Mouse (Mus musculus) right cerebral cortex, postnatal 25 days (tissue): ENCODE measurements around the gene Foxb2.
"Not testable (repeated sequence)": the region's sequence is repeated elsewhere in the genome, so short reads cannot be mapped to it uniquely, and the experiment has no call there.

ENCODE experiments used
- DNase-seq: peaks from one replicate; pipeline ENCODE4 v3.0.0; 2022

Gene Foxb2

GRCm38 (mm10) chr19:16873221-16873861 is at the start of gene Foxb2:
Gene Foxb2 (minus strand): TSS chr19:16873805.
- no peak for DNase-seq

DNA sequence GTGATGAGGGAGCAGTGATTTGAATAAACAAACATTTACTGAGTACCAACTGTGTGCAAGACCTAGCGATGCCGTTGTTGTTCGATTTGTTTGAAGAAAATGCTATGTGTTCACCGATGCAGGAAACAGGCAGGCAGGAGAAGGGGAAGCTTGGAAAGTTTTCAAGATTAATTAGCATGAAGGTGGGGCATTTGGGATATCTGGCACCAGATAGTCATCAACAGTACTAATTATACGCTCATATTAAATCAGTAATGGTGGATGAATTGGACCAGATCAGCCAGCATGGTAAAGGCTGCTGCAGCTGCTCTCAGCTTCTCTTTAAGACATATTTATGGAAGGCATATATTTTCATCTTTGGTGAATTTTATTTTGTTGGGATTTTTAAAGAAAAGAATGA is 37.9 kb upstream of the Foxb2 start:
- DNase-seq: no peak

GRCm38 (mm10) chr19:16903106-16903505 is 29.5 kb upstream of the Foxb2 start:
- DNase-seq: no peak

- DNase-seq: no peak
These were observed 26.1 kb upstream of the Foxb2 start for GRCm38 (mm10) chr19:16899716-16900115.

DNA sequence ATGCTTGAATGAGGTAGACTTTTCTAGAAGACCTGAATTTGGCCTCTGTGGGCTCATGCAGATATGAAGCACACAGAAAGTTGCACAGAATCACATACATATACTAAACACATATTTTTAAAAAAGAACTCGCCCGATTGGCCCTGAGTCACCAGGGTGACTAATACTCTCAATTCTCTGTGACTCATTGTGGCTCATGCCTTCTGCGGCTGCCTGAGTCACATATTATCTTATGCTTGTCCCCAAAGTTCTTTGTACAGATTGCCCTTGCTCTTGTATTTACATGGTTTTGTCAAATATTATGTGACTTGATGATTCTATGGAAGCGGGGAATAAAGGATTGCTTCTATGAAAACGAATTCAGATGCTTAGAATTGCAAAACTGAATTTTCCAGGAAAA is 25.0 kb upstream of the Foxb2 start:
- no peak for DNase-seq

- no peak for DNase-seq
These were observed 2.8 kb upstream of the Foxb2 start for GRCm38 (mm10) chr19:16876458-16876770.

DNA sequence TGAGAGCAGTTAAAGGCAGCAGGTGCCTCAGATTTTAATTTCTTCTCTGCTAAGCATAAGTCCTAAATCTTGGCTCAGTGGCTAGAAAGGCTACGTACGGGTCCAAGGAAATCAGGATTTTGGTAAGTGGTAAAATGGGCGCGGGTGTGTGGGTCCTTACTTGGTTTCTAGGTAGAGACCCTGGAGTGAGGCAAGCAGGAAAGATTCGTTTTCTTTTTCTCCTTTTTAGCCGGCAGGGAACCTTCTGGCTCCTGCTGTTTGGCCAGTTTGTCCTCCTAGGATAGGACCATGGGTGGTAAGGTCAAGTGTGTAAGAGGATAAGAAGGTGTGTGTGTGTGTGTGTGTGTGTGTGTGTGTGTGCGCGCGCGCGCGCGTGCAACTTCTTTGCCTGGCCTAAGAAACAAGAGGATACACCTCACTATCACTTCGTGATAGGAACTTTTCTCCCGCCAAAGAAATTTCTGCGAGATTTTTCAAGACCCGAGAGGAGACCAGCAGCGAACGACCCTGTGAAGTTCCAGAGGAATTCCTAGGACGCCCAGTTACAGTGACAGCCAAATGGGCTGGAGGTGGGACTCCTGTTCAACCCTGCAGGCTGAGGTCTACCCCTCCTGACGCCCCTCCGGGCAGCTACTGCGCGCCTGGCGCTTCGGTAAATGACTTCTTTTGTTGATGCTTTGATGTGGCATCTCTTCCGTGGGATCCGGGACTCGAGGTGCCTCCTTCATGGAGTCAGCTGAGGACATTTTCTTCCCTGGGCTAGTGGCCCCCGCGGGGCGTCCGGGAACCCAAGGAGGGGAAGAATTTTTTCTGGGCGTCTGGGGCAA is 2.2 kb upstream of the Foxb2 start:
- DNase-seq: peak; percentile 8

- no peak for DNase-seq
These were observed 1.5 kb upstream of the Foxb2 start for GRCm38 (mm10) chr19:16874991-16875540.

DNA sequence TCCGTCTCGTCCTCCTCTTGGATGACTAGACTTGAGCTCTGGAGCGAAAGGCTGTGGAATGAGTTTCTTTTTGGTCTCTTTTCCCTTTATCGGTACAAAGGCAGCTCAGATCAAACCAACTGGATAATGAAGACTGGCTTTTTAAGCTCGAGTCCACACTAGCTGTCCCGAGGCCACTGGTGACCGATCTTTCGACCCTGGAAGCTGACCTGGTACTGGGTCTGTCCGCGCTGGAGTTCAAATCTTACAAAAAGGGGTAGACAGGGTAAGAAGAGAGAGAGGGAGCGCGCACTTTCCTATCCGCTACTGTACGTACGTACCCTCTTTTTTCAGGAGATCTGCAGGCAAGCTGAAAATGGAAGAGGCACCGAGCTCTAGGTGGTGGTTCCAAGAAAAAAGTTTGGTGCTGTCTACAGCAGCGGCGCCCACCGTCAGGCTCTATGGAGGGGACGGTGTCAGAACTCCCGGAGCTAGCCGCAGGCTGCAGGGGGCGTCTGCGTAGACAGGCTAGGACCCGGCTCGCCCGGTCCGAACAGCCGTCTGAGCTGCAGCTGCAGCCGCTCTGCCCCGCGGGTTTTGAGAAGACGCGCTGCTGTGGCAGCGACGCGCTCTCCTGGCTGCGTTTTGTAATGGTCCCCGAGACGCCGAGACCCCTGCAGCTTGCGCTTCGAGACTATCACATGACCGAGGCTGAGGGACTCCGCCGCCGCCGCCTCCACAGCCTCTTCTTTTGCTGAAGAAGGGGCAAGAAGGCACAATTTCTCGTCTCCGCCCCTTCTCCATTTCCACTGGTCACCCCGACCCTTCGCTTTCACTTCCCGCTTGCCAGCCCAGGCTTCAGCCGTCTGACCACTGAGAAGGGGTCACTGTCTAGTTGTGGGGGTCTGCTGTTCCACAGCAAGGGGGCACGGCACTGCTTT is 597 bp upstream of the Foxb2 start:
- peak; percentile 8 for DNase-seq

- DNase-seq: peak; percentile 31
These were observed 1.0 kb downstream of the Foxb2 start for GRCm38 (mm10) chr19:16872331-16873180.

GRCm38 (mm10) chr19:16871192-16871760 is 2.3 kb downstream of the Foxb2 start:
- peak; percentile 6 for DNase-seq

DNA sequence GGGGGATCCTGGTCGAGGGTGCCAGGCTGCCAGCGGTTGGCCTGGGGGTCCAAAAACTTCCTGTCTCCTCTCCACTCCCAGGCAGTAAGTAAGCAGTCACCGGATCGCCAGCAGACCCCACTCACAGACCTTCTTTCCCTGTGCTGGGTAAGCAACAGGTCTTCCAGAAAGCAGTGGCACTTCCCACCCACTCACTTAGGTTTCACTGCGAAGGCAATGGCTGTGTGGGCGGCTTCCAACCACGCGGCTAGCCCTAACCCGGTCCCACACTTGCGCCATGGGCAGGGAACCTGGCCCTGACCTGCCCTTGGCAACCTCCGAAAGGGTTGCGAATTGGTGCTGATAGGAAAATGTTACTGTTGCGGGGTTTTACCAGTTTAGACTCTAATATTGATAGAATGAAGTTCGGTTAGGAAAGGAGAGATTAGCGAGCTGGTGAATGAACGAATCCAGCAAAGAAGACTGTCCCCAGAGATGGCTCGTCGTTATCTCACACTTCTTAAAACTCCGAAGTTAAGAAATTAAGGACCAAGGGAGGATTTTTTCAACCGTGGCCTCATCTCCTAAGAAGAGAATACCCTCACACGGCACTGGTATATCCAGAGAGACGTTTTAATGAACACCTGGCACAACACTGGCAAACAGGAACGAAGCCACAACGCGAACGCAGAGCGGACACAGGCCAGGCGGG is 3.0 kb downstream of the Foxb2 start:
- DNase-seq: peak; percentile 6

GRCm38 (mm10) chr19:16868534-16868933 is 5.1 kb downstream of the Foxb2 start:
- DNase-seq: no peak

DNA sequence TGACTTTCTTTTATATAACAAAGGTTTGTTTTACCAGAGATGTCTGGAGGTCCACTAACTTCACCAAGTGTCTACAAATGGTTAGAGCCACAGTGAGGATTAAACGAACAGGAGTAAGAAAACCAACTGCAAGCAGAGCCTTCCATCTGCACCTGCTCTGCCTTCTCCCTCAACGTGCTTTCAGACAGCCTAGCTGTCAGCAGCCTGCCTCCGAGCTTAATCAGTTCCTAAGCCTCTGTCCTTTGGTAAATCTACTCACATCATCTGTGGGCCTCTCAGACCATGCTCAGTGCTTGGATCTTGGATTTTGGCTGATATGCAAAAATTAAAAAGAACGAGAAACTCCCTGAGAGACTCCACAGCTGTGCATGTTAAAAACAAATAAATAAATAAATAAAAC is 15.0 kb downstream of the Foxb2 start:
- DNase-seq: no peak

- no peak for DNase-seq
These were observed 16.9 kb downstream of the Foxb2 start for GRCm38 (mm10) chr19:16856752-16857151.

GRCm38 (mm10) chr19:16844091-16844490 is 29.5 kb downstream of the Foxb2 start:
- DNase-seq: not testable (repeated sequence)

DNA sequence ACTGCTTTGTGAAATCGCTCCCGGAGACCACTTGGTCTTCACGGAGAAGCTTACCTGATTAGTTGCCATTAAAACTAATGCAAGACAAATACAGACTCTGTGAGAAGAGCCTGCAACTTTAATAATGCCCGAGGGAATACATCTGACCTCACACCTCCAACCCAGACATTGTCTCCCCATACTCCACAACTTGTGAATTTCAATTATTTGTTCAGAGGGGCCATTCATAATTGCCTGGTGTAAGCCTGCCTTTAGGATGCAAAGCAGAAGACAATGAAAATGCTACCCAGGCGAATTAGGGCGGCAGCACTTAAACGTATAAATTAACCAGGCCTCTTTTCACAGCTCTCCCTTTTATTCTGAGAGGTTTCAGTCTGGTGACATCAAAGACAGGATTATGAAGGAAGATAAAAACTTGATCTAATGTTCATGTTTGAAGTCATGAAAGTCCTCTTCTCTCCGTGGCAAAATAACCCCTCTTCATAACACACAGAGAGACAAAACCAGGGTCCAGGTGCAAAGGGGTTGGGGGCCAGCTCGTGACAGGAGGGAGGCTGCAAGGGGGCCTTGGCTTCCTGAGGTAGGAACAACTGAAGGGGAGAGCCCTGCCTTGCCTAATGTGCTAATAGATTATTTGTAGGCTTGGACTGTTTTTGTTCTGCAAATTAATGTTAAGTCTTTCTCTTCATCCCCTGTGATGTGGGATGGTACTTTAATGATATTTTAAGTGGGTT is 31.9 kb downstream of the Foxb2 start:
- no peak for DNase-seq

DNA sequence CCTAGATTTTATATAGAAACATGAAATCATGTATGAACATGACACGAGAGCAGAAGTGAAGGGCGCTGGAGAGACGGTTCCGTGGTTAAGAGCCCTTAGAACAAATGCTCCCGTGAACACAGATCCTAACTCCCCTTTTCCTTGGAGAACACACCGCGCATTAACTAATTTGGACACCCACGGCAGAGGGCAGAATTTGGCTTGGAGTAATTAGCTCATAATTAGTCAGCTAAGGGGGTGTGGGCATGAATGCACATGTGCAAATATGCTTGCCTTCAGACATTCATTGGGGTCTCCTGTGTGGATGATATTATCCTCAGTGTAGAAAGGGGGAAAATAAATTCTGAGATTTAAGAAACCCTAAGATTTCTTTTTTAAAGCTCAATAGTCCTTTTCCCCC is 32.6 kb downstream of the Foxb2 start:
- no peak for DNase-seq

DNA sequence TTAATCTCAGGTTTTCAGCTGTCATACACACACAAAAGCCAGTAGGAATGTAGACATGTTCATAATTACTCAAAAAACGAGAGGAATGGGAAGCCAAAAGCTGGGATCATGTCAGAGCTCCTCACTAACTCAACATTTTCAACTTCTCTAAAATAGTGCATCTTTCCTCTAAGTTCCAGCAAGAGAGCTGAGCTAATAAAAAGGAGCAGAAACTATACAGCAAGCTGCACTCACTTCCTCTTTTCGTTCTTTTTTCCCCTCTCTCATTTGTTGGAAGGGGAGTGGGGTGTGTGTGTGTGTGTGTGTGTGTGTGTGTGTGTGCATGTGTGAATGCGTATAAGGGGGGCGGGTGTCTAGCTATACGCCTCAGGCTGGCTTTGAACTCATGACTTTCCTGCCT is 45.9 kb downstream of the Foxb2 start:
- no peak for DNase-seq

DNA sequence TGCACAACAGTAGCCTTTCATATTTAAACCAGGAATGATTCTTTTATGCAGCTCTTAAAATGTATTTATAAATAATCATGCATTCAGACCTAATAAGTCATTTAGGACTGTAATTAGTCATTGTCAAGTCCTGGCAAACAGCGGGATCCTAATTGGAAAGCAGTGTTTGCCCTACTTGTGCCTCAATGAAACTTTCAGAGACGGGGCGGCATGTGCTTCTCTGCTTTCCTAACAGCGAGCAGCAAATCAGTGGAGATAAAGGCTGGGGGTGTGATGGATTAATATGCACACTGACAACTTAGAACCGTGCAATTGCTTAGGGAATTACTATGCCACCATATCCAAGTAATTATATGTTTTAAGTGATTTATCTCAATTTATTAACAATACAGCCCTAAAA is 48.4 kb downstream of the Foxb2 start:
- no peak for DNase-seq
